11 mouse cellular contexts compared by ENCODE assay signal in the genomic region with DNA sequence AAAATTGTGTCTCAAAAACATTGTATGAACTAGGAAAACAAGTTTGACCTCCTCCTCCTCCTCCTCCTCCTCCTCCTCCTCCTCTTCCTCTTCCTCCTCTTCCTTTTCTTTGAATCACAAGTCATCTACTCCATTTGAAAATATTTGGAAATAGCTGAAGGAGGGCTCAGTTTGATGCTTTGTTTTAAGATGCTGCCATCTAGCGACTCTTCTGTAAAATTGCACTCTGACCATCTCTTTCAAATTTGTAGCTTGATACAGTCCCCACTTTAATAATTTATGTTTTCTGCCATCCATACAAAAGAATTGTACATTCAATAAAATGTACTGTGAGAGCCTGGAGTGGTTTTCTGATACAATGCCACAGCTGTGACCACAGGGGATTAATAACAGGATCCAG.
DNase-seq lines count a peak whose midpoint lies in the region; TF ChIP-seq lines count a peak whose summit lies in the region.
"Had no signal": no experiment of that assay in that cellular context is flagged by ENCODE, and none has a peak within 500 bp of the region (broad histone marks: within the 10 kb centered on the region; RNA-seq: fewer than 3 reads in every experiment).

No protein-coding gene starts in this region.

- intact Hi-C loops in heart, adult 2 months (cut with DNase I) = no loop called here

- H3K4me1 ChIP-seq in heart, adult 2 months (ENCODE audit: control insufficient read depth, insufficient read depth, low read length) = no peaks in the 10 kb centered on the region
- no peaks in the 10 kb centered on the region for H3K4me1 ChIP-seq in heart, embryonic 10.5 days
- H3K4me1 ChIP-seq: heart, embryonic 12.5 days had no signal

- 0% methylated on average over 1 of the region's 1 CpGs for WGBS in heart, adult 2 months
- WGBS in heart, embryonic 10.5 days = 0% methylated on average over 1 of the region's 1 CpGs

- H3K79me2 ChIP-seq in heart, adult 2 months (replicated peaks; ENCODE audit: control insufficient read depth, insufficient read depth, low read length) = no peaks in the 10 kb centered on the region

- no peaks in the 10 kb centered on the region for H3K9me3 ChIP-seq in heart, embryonic 10.5 days
- H3K9me3 ChIP-seq: heart, embryonic 12.5 days had no signal

- H3K27me3 ChIP-seq in heart, adult 2 months (ENCODE audit: control insufficient read depth, insufficient read depth, low read length) = no peaks in the 10 kb centered on the region
- no peaks in the 10 kb centered on the region for H3K27me3 ChIP-seq in heart, embryonic 10.5 days (ENCODE audit: insufficient read depth, poor library complexity, severe bottlenecking)
- H3K27me3 ChIP-seq: heart, embryonic 12.5 days had no signal

- TF ChIP-seq CTCF in heart, adult 2 months (IDR thresholded peaks at IDR 0.05) = peak; percentile 68

- H3K36me3 ChIP-seq in heart, adult 2 months (ENCODE audit: control insufficient read depth, insufficient read depth, low read length) = no peaks in the 10 kb centered on the region
- no peaks in the 10 kb centered on the region for H3K36me3 ChIP-seq in heart, embryonic 10.5 days
- H3K36me3 ChIP-seq: heart, embryonic 12.5 days had no signal

- no peak for TF ChIP-seq EP300 in heart, adult 2 months (IDR thresholded peaks at IDR 0.05; ENCODE audit: insufficient read depth, low read depth, low read length)

- no peak overlapping the region for H3K9ac ChIP-seq in heart, adult 2 months (ENCODE audit: low read depth, low read length)
- H3K9ac ChIP-seq: heart, embryonic 12.5 days had no signal

- no peak for DNase-seq in heart, adult 2 months
- no peak for DNase-seq in heart, embryonic 10.5 days (ENCODE audit: low spot score)
- DNase-seq in 3T3-L1 (ENCODE audit: low read depth, low spot score) = peak; percentile 29
- peak; percentile 28 for DNase-seq in NIH3T3 (ENCODE audit: low read depth)
- peak; percentile 27 for DNase-seq in induced T-regulatory cell, adult 2 months (ENCODE audit: low read depth)
- no peak for DNase-seq in ovary, postnatal 36 days (ENCODE audit: low spot score)
- no peak for DNase-seq in gastrocnemius, postnatal 10 days
- DNase-seq in kidney, adult 18-20 months = no peak
- DNase-seq: cerebellum, adult 8-10 months; layer of hippocampus, adult 9-11 months had no signal

- no peak overlapping the region for H3K4me3 ChIP-seq in heart, adult 2 months
- H3K4me3 ChIP-seq in heart, embryonic 10.5 days = no peak overlapping the region
- H3K4me3 ChIP-seq: heart, embryonic 12.5 days had no signal

- TF ChIP-seq POLR2A in heart, adult 2 months (IDR thresholded peaks at IDR 0.05; ENCODE audit: insufficient read depth, low read depth, low read length) = no peak

- H3K27ac ChIP-seq in heart, adult 2 months = no peak overlapping the region
- H3K27ac ChIP-seq in heart, embryonic 10.5 days = no peak overlapping the region

Comparison
In these comparisons a context has a peak if more than half of its experiments do, and no peak if none do; other contexts are left out.
1. DNase-seq: peak in 3T3-L1 (single experiment), NIH3T3 (single experiment) and induced T-regulatory cell, adult 2 months (single experiment); none in heart, adult 2 months (0 of 2), heart, embryonic 10.5 days (single experiment), ovary, postnatal 36 days (single experiment), gastrocnemius, postnatal 10 days (single experiment) and kidney, adult 18-20 months (single experiment).